Mouse (Mus musculus) kidney, postnatal 10 days (tissue): ENCODE results near the gene Gm21258.
"Not testable (repeated sequence)": the region's sequence is repeated elsewhere in the genome, so short reads cannot be mapped to it uniquely, and the experiment has no call there.

Source experiments
- DNase-seq: peaks from one replicate; pipeline ENCODE4 v3.0.0; 2021; ENCODE audit warnings: mixed read lengths

Gm21258 gene

GRCm38 (mm10) chrY:52779740-52780139, at the start of gene Gm21258:
TSS of gene Gm21258 (plus strand) at chrY:52780040.
- DNase-seq: not testable (repeated sequence)
